Comparison of ENCODE assay signal across 10 mouse cellular contexts in the genomic region with DNA sequence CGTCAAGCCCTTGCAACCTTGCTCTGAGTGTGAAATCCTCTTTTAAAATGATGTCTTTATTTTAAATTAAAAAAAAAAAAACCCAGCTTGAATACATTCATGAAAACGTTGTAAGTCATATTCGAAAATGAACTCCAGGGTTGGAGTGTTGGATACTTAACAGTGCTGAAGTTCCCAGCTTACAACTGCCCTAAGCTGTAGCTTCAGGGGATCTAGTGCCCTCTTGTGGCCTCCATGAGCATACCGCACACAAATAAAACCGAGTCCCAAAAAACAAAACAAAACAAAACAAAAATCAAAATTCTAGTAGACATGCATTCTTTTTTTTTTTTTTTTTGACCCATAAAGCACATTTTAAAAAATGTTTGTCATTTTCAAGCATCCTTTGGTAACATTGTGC. TPM values are rescaled to one million over a fixed set of nuclear protein-coding genes. Genes with fewer than 3 reads are reported as not detected.
DNase-seq lines count a peak whose midpoint lies in the region; ATAC-seq and TF ChIP-seq lines count a peak whose summit lies in the region.
"Had no signal": no experiment of that assay in that cellular context is flagged by ENCODE, and none has a peak within 500 bp of the region (broad histone marks: within the 10 kb centered on the region; RNA-seq: fewer than 3 reads in every experiment).

No protein-coding gene starts in this region.

- peak overlapping the region; percentile 51 for H3K4me3 ChIP-seq in gastrocnemius, adult 2 months
- H3K4me3 ChIP-seq in spleen, adult 2 months (ENCODE audit: extremely low read depth, insufficient read depth, insufficient read length): no peak overlapping the region
- H3K4me3 ChIP-seq in liver, embryonic 13.5 days (replicated peaks): no peak overlapping the region
- H3K4me3 ChIP-seq: embryonic facial prominence, embryonic 12.5 days; liver, embryonic 15.5 days had no signal

- no peak for TF ChIP-seq POLR2A in spleen, adult 2 months (IDR thresholded peaks at IDR 0.05; ENCODE audit: low read depth, low read length)

- H3K9me3 ChIP-seq in liver, embryonic 13.5 days (replicated peaks): no peaks in the 10 kb centered on the region
- H3K9me3 ChIP-seq: embryonic facial prominence, embryonic 12.5 days; liver, embryonic 15.5 days had no signal

- H3K27ac ChIP-seq in gastrocnemius, adult 2 months: no peak overlapping the region
- no peak overlapping the region for H3K27ac ChIP-seq in spleen, adult 2 months (ENCODE audit: insufficient read depth, low read length)
- H3K27ac ChIP-seq in liver, embryonic 13.5 days: no peak overlapping the region
- H3K27ac ChIP-seq: embryonic facial prominence, embryonic 12.5 days; liver, embryonic 15.5 days had no signal

- peak; percentile 70 for TF ChIP-seq CTCF in gastrocnemius, adult 2 months (IDR thresholded peaks at IDR 0.05)
- TF ChIP-seq CTCF in spleen, adult 2 months (IDR thresholded peaks at IDR 0.05; ENCODE audit: extremely low read depth, insufficient read depth, insufficient read length, insufficient replicate concordance): peak; percentile 48; the same call in 1 of the 2 replicates

- no peak overlapping the region for H3K9ac ChIP-seq in liver, embryonic 13.5 days
- H3K9ac ChIP-seq: embryonic facial prominence, embryonic 12.5 days; liver, embryonic 15.5 days had no signal

- WGBS in spleen, adult 2 months: 30% methylated on average over 5 of the region's 5 CpGs
- 21% methylated on average over 5 of the region's 5 CpGs for WGBS in liver, embryonic 13.5 days (ENCODE audit: insufficient replicate concordance)

- intact Hi-C loops in gastrocnemius, adult 2 months (cut with DNase I): loop anchor here (2.0 kb wide), 1 partner anchor 220 kb away; no protein-coding TSS in a partner anchor
- intact Hi-C loops in gastrocnemius, postnatal 14 days (cut with DNase I; ENCODE audit: low total_unique reads): no loop called here

- H3K36me3 ChIP-seq in spleen, adult 2 months (ENCODE audit: control insufficient read depth, insufficient read depth, low read length): no peaks in the 10 kb centered on the region
- H3K36me3 ChIP-seq in liver, embryonic 13.5 days: no peaks in the 10 kb centered on the region
- H3K36me3 ChIP-seq: embryonic facial prominence, embryonic 12.5 days; liver, embryonic 15.5 days had no signal

- no peaks in the 10 kb centered on the region for H3K4me1 ChIP-seq in spleen, adult 2 months (ENCODE audit: control insufficient read depth, insufficient read depth, insufficient read length)
- no peaks in the 10 kb centered on the region for H3K4me1 ChIP-seq in liver, embryonic 13.5 days (replicated peaks)
- H3K4me1 ChIP-seq: embryonic facial prominence, embryonic 12.5 days; liver, embryonic 15.5 days had no signal

- H3K27me3 ChIP-seq in spleen, adult 2 months (ENCODE audit: control insufficient read depth, insufficient read depth, low read length): no peaks in the 10 kb centered on the region
- H3K27me3 ChIP-seq in liver, embryonic 13.5 days: no peaks in the 10 kb centered on the region
- H3K27me3 ChIP-seq: embryonic facial prominence, embryonic 12.5 days; liver, embryonic 15.5 days had no signal

- H3K4me2 ChIP-seq in liver, embryonic 13.5 days: no peak overlapping the region
- H3K4me2 ChIP-seq: embryonic facial prominence, embryonic 12.5 days; liver, embryonic 15.5 days had no signal

- ATAC-seq in liver, embryonic 13.5 days (ENCODE audit: low read depth): peak; percentile 62

- DNase-seq in gastrocnemius, adult 2 months: peak; percentile 19
- no peak for DNase-seq in gastrocnemius, postnatal 14 days
- DNase-seq in spleen, adult 2 months (ENCODE audit: low read depth in 1 of 2, low spot score in 2 of 2): peak; percentile 24 to 31
- no peak for DNase-seq in spleen, postnatal 4 days (ENCODE audit: low spot score in 2 of 2)
- DNase-seq in c-Kit-positive CD71-positive TER-119-negative erythroid progenitor cells, embryonic 14.5 days (ENCODE audit: low read depth): peak; percentile 29
- no peak for DNase-seq in liver, embryonic 13.5 days
- no peak for DNase-seq in left cerebral cortex, adult 11 months (ENCODE audit: low spot score)
- DNase-seq in urinary bladder, postnatal 25 days (ENCODE audit: low spot score): no peak

RNA-seq across cellular contexts. Expression of gene Gnrhr, which starts 6.9 kb away (rescaled TPM):
- not detected for total RNA-seq in gastrocnemius, adult 2 months (2021)
- not detected for total RNA-seq in gastrocnemius, postnatal 14 days (2021)
- polyA plus RNA-seq in spleen, adult 2 months (2012; rRNA removed): not detected in 2 replicates
- not detected in 2 replicates for polyA plus RNA-seq in liver, embryonic 13.5 days (2015; fragmentation: Nextera tagmentation; extraction: Ambion mirVana)
- polyA plus RNA-seq: embryonic facial prominence, embryonic 12.5 days; liver, embryonic 15.5 days had no signal

RNA-seq across cellular contexts. Expression of gene Uba6, which starts 18.2 kb away (rescaled TPM):
- total RNA-seq in gastrocnemius, adult 2 months (2021): 1 to 10 TPM; 4.9 to 6.6 TPM
- 1 to 10 TPM; 4.1 to 4.6 TPM for total RNA-seq in gastrocnemius, postnatal 14 days (2021)
- 0.85 and 0.86 TPM in 2 replicates for polyA plus RNA-seq in spleen, adult 2 months (2012; rRNA removed)
- polyA plus RNA-seq in liver, embryonic 13.5 days (2015; fragmentation: Nextera tagmentation; extraction: Ambion mirVana): 4.1 and 5.7 TPM in 2 replicates

Comparison
In these comparisons a context has a peak if more than half of its experiments do, and no peak if none do; other contexts are left out.
1. DNase-seq: peak in gastrocnemius, adult 2 months (single experiment), spleen, adult 2 months (2 of 2) and c-Kit-positive CD71-positive TER-119-negative erythroid progenitor cells, embryonic 14.5 days (single experiment); none in gastrocnemius, postnatal 14 days (single experiment), spleen, postnatal 4 days (0 of 2), liver, embryonic 13.5 days (single experiment), left cerebral cortex, adult 11 months (single experiment) and urinary bladder, postnatal 25 days (single experiment).